Mouse (Mus musculus): ENCODE results near the gene Rnf157. TPM values are rescaled to one million over a fixed set of nuclear protein-coding genes. Genes with fewer than 3 reads are reported as not detected.
A peak's percentile ranks its signal among the peaks of the same experiment; 100 is the strongest.

The Rnf157 gene
- polyA plus RNA-seq, 1 experiment from 2014 or later: 4.9 TPM

DNA sequence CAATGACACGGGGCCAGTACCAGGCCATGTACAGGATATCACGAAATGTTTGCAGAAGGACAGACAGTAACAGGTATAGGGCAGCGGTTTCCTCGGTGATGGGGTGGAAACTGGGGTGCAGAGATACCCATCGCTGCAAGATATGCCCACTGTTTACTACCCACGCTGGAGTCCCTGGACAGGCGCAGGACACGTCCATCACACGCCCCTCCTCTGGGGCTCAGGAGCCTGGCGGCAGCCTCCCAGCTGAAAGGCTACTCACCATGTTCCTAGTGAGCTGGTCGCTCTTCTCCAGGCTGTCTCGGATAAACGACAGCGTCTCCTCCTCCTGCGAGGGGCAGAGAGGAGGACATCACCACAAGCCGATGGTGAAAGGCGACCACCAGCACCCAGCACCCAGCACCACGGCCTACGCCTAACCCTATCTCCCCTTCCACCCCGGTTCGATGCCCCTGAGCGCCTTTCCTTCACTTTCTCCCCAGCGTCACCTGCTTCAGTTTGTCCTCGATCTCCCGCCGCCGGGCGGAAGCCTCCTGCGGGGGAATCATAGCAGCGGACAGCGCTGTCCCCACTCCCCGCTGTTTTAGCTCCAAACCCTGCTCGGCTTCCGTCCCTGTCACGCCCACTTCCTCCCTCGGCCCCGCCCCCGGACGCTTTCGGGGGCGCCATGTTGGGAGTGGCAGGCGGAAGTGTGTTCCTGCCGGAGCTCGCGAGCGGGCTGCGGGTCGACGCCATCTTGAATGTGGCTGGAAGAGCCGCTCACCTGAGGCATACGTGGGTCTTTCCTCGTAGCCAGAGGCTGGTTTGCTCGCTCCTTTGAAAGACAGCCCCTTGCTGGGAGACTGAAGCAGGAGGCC is 106.5 kb downstream of the Rnf157 start:
- 0 out of 2 replicates have a peak, but pooled peaks have one; percentile 9 for TF ChIP-seq CTCF (IDR thresholded peaks at IDR 0.05; ENCODE audit: low read depth)
- under 1% methylated on average over 53 of the region's 53 CpGs for WGBS
- H3K36me3 ChIP-seq (ENCODE audit: control insufficient read depth, insufficient read depth): peaks cover 28% of the 10 kb centered on the region
- H3K27ac ChIP-seq (ENCODE audit: low read depth, low read length): no peak overlapping the region
- H3K9ac ChIP-seq (ENCODE audit: low read depth, low read length): peak overlapping the region; percentile 84
- H3K4me3 ChIP-seq (ENCODE audit: low read depth, low read length): peak overlapping the region; percentile 72
- H3K9me3 ChIP-seq (ENCODE audit: control insufficient read depth): no peaks in the 10 kb centered on the region
- H3K4me2 ChIP-seq (replicated peaks; ENCODE audit: low read depth): peak overlapping the region; percentile 83
- H3K4me1 ChIP-seq (replicated peaks; ENCODE audit: control insufficient read depth, insufficient read depth, low read length): 0 out of 2 replicates have a peak, but pooled peaks cover 3% of the 10 kb centered on the region
- no peaks in the 10 kb centered on the region for H3K27me3 ChIP-seq (replicated peaks; ENCODE audit: control insufficient read depth, insufficient read depth, low read length)
- peak; percentile 89 for ATAC-seq

DNA sequence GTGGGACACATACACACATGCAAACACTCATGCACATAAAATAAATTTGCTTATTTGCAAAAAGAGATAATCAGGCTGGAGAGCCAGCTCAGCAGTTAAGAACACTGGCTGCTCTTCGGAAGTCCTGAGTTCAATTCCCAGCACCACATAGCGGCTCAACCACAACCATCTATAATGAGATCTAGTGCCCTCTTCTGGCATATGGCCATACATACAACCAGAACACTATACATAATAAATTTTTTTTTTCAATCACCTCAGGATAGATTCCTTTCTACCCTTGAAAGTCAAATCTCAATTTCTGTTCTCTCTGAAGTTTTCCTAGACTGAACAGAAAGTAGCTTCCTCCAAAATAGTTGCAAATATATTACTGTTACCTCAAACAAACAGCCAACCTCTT is 107.4 kb downstream of the Rnf157 start:
- no peak for ATAC-seq
- 100% methylated on average over 2 of the region's 2 CpGs for WGBS
- H3K36me3 ChIP-seq (ENCODE audit: control insufficient read depth, insufficient read depth): peaks cover 36% of the 10 kb centered on the region
- 0 out of 2 replicates have a peak, but pooled peaks cover 3% of the 10 kb centered on the region for H3K4me1 ChIP-seq (replicated peaks; ENCODE audit: control insufficient read depth, insufficient read depth, low read length)
- no peak overlapping the region for H3K9ac ChIP-seq (ENCODE audit: low read depth, low read length)
- H3K27me3 ChIP-seq (replicated peaks; ENCODE audit: control insufficient read depth, insufficient read depth, low read length): no peaks in the 10 kb centered on the region
- 0 out of 2 replicates have a peak overlapping the region, but pooled peaks have one; percentile 72 for H3K4me3 ChIP-seq (ENCODE audit: low read depth, low read length)
- no peaks in the 10 kb centered on the region for H3K9me3 ChIP-seq (ENCODE audit: control insufficient read depth)
- no peak overlapping the region for H3K27ac ChIP-seq (ENCODE audit: low read depth, low read length)
- TF ChIP-seq CTCF (IDR thresholded peaks at IDR 0.05; ENCODE audit: low read depth): no peak
- H3K4me2 ChIP-seq (replicated peaks; ENCODE audit: low read depth): peak overlapping the region; percentile 83

DNA sequence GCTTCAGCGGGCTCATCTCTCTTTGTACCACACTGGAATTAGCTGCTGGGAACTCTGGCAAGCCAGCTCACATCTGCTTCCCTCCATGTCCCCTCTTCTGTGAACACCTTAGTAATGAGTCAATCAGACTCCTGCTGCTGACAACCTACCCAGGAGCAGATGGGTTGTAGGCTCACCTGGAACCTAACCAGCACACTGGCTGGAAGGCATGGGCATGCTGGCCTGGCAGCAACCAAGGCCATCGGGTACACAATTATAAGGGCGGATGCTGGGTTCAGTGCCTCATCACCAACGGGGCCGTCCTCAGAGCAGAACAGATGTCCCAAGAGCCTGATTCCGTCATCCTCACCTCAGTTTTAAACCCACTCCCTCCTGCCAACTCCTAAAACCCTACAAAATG is 114.2 kb downstream of the Rnf157 start:
- no peak overlapping the region for H3K4me2 ChIP-seq (replicated peaks; ENCODE audit: low read depth)
- ATAC-seq: no peak
- no peak overlapping the region for H3K4me3 ChIP-seq (ENCODE audit: low read depth, low read length)
- H3K4me1 ChIP-seq (replicated peaks; ENCODE audit: control insufficient read depth, insufficient read depth, low read length): 0 out of 2 replicates have a peak, but pooled peaks cover 4% of the 10 kb centered on the region
- no peaks in the 10 kb centered on the region for H3K27me3 ChIP-seq (replicated peaks; ENCODE audit: control insufficient read depth, insufficient read depth, low read length)
- WGBS: 92% methylated on average over 6 of the region's 6 CpGs
- no peak overlapping the region for H3K27ac ChIP-seq (ENCODE audit: low read depth, low read length)
- no peak overlapping the region for H3K9ac ChIP-seq (ENCODE audit: low read depth, low read length)
- no peaks in the 10 kb centered on the region for H3K9me3 ChIP-seq (ENCODE audit: control insufficient read depth)
- TF ChIP-seq CTCF (IDR thresholded peaks at IDR 0.05; ENCODE audit: low read depth): no peak
- peaks cover 72% of the 10 kb centered on the region for H3K36me3 ChIP-seq (ENCODE audit: control insufficient read depth, insufficient read depth)

DNA sequence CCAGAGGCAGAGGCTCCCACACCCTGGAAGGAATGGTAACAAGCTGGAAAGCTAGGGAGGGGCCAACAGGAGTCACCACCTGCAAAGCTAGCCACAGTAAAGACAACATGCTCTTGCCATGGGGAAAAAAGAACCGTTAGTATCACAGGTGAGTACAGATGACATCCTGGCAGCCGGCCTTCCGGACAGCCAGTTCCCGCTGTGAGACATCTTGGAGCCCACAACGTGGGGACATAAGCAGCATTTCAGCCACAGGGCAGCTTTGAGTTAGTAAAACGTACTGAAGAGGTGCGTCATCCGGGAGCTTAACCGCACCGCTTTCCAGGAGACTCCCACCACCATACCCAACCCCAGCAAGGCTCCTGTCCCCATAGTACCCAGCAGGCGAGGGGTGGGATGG is 114.6 kb downstream of the Rnf157 start:
- no peaks in the 10 kb centered on the region for H3K9me3 ChIP-seq (ENCODE audit: control insufficient read depth)
- 0 out of 2 replicates have a peak, but pooled peaks cover 4% of the 10 kb centered on the region for H3K4me1 ChIP-seq (replicated peaks; ENCODE audit: control insufficient read depth, insufficient read depth, low read length)
- no peaks in the 10 kb centered on the region for H3K27me3 ChIP-seq (replicated peaks; ENCODE audit: control insufficient read depth, insufficient read depth, low read length)
- H3K9ac ChIP-seq (ENCODE audit: low read depth, low read length): no peak overlapping the region
- H3K36me3 ChIP-seq (ENCODE audit: control insufficient read depth, insufficient read depth): peaks cover 68% of the 10 kb centered on the region
- H3K4me2 ChIP-seq (replicated peaks; ENCODE audit: low read depth): no peak overlapping the region
- 86% methylated on average over 11 of the region's 11 CpGs for WGBS
- TF ChIP-seq CTCF (IDR thresholded peaks at IDR 0.05; ENCODE audit: low read depth): no peak
- no peak overlapping the region for H3K4me3 ChIP-seq (ENCODE audit: low read depth, low read length)
- H3K27ac ChIP-seq (ENCODE audit: low read depth, low read length): no peak overlapping the region
- ATAC-seq: no peak

DNA sequence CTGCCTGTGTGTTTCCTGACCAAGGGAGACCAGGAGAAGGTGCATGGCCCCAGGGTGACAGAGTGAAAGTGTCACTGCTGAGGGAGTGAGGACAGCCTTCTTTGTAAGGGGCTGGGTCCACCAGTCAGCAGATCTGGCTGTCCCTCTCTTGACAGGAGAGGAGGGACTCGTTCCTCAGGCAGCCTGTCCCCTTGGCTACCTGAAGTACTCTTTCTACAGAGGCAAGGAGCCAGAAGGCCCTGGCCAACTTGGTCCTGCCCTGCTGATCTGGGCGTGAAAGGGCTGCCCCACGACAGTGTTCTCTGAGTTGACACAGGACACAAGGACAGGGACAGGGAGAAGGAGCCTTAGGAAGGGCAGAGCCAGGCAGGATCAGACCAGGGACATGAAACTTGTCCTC is 115.8 kb downstream of the Rnf157 start:
- no peak overlapping the region for H3K9ac ChIP-seq (ENCODE audit: low read depth, low read length)
- H3K4me1 ChIP-seq (replicated peaks; ENCODE audit: control insufficient read depth, insufficient read depth, low read length): 0 out of 2 replicates have a peak, but pooled peaks cover 4% of the 10 kb centered on the region
- H3K36me3 ChIP-seq (ENCODE audit: control insufficient read depth, insufficient read depth): peaks cover 66% of the 10 kb centered on the region
- TF ChIP-seq CTCF (IDR thresholded peaks at IDR 0.05; ENCODE audit: low read depth): no peak
- WGBS: 67% methylated on average over 3 of the region's 3 CpGs
- no peak overlapping the region for H3K27ac ChIP-seq (ENCODE audit: low read depth, low read length)
- ATAC-seq: no peak
- H3K4me2 ChIP-seq (replicated peaks; ENCODE audit: low read depth): no peak overlapping the region
- no peaks in the 10 kb centered on the region for H3K9me3 ChIP-seq (ENCODE audit: control insufficient read depth)
- no peaks in the 10 kb centered on the region for H3K27me3 ChIP-seq (replicated peaks; ENCODE audit: control insufficient read depth, insufficient read depth, low read length)
- H3K4me3 ChIP-seq (ENCODE audit: low read depth, low read length): no peak overlapping the region

DNA sequence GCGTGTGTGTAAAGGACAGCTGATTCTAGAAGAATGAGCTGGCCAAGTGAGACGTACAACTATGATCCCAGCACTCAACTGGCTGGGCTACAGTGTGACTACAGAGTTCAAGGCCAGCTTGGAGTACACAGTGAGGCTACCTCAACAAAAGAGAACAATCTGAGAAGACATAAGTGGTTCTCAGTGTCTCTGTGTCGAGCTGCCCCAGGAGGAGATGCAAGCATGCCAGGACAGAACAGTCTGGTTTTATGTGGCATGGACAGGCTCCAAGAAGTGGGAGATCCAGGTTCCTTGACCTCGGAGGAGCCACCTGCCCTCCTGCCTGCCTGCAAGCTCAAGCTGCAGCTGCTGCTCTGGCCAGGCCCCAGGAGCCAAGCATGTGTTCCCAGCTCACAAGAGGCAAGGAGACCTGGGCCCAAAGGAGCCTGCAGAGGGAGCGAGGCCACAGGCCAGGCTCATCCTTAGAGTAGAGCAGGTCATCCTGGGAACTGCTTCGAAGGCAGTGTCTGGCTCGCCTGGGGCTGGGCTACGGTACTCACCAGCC is 116.6 kb downstream of the Rnf157 start:
- Histone ChIP-seq H3K9ac (ENCODE audit: low read depth, low read length) (no peak overlapping the region), H3K9me3 (ENCODE audit: control insufficient read depth) (no peaks in the 10 kb centered on the region), H3K4me1 (replicated peaks; ENCODE audit: control insufficient read depth, insufficient read depth, low read length) (0 out of 2 replicates have a peak, but pooled peaks cover 4% of the 10 kb centered on the region), H3K4me3 (ENCODE audit: low read depth, low read length) (no peak overlapping the region), H3K27ac (ENCODE audit: low read depth, low read length) (no peak overlapping the region), H3K4me2 (replicated peaks; ENCODE audit: low read depth) (no peak overlapping the region), H3K27me3 (replicated peaks; ENCODE audit: control insufficient read depth, insufficient read depth, low read length) (no peaks in the 10 kb centered on the region), H3K36me3 (ENCODE audit: control insufficient read depth, insufficient read depth) (peaks cover 69% of the 10 kb centered on the region)
- ATAC-seq: no peak
- 86% methylated on average over 8 of the region's 8 CpGs for WGBS
- no peak for TF ChIP-seq CTCF (IDR thresholded peaks at IDR 0.05; ENCODE audit: low read depth)
